Mouse (Mus musculus): Measurements from ENCODE around the gene Pgrmc2. TPM values are rescaled to one million over a fixed set of nuclear protein-coding genes. Genes with fewer than 3 reads are reported as not detected.

The Pgrmc2 gene
- total RNA-seq, 1 experiment from 2014 or later: 42.3 TPM

Other genes starting within 250 kb of the Pgrmc2 start
- gene Mfsd8, start 236.2 kb downstream of the Pgrmc2 start, total RNA-seq (2021): 18.7 and 20.8 TPM in 2 replicates
- gene Abhd18, start 236.1 kb downstream of the Pgrmc2 start, total RNA-seq (2021): 6.8 and 7.7 TPM in 2 replicates
- gene 1700034I23Rik, start 180.5 kb downstream of the Pgrmc2 start, total RNA-seq (2021): 0.15 TPM in 2 replicates
- 43.5 and 49.1 TPM in 2 replicates for gene Larp1b, start 133.2 kb downstream of the Pgrmc2 start, total RNA-seq (2021)

All from adrenal gland, postnatal 14 days (tissue).